Mouse (Mus musculus): ENCODE data around the gene Gtf2ird1. TPM values are rescaled to one million over a fixed set of nuclear protein-coding genes. Genes with fewer than 3 reads are reported as not detected.
"Not testable (repeated sequence)": the region's sequence is repeated elsewhere in the genome, so short reads cannot be mapped to it uniquely, and the experiment has no call there.

Gtf2ird1 gene
- polyA plus RNA-seq, 1 experiment from 2014 or later, result 51.8 TPM

DNA sequence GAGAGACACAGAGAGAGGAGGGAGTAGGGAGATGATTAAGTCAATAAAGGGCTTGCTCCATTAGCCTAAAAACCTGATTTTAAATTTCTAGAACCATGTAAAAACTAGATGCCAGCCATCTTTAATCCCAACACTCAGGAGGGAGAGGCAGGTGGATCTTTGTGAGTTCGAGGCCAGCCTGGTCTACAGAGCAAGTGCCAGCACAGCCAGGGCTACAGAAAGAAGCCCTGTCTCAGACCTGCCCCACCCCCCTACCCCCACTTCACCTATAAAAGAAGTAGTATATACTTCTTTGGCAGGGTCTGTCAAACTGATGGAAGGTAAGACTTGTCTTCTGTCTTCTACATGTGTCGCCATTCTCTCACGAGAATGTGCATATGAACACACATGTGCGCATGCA, 4.0 kb upstream of the Gtf2ird1 start:
- Histone ChIP-seq H3K4me1 (replicated peaks; ENCODE audit: control insufficient read depth, insufficient read depth, low read length) (peaks cover 11% of the 10 kb centered on the region; the same call in 1 of the 2 replicates), H3K27ac (ENCODE audit: low read depth, low read length) (no peak overlapping the region), H3K9ac (ENCODE audit: low read depth, low read length) (no peak overlapping the region), H3K27me3 (replicated peaks; ENCODE audit: control insufficient read depth, insufficient read depth, low read length) (no peaks in the 10 kb centered on the region), H3K36me3 (ENCODE audit: control insufficient read depth, insufficient read depth, low read length) (no peaks in the 10 kb centered on the region), H3K4me2 (no peak overlapping the region), H3K4me3 (ENCODE audit: low read depth, low read length) (no peak overlapping the region), H3K9me3 (ENCODE audit: control insufficient read depth, low read length) (no peaks in the 10 kb centered on the region)
- 94% methylated on average over 4 of the region's 4 CpGs for WGBS
- DNase-seq (ENCODE audit: low spot score) (no peak), ATAC-seq (replicated peaks; ENCODE audit: low FRiP score) (no peak)

DNA sequence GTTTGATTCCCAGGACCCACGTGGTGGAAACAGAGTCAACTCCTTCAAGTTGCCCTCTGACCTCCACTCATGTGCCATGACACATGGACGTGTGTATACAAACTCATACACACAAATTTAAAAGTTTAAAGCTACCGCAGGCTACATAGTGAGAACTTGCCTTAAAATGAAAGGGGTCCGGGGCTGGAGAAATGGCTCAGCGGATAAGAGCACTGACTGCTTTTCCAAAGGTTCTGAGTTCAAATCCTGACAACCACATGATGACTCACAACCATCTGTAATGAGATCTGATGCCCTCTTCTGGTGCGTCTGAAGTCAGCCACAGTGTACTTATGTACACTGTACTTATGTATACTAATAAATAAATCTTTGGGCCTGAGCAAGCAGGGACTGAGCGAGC, 2.6 kb upstream of the Gtf2ird1 start:
- DNase-seq (ENCODE audit: low spot score) (no peak), ATAC-seq (replicated peaks; ENCODE audit: low FRiP score) (no peak)
- Histone ChIP-seq H3K4me3 (ENCODE audit: low read depth, low read length) (no peak overlapping the region), H3K9me3 (ENCODE audit: control insufficient read depth, low read length) (no peaks in the 10 kb centered on the region), H3K27ac (ENCODE audit: low read depth, low read length) (no peak overlapping the region), H3K36me3 (ENCODE audit: control insufficient read depth, insufficient read depth, low read length) (no peaks in the 10 kb centered on the region), H3K9ac (ENCODE audit: low read depth, low read length) (no peak overlapping the region), H3K4me1 (replicated peaks; ENCODE audit: control insufficient read depth, insufficient read depth, low read length) (peaks cover 5% of the 10 kb centered on the region; the same call in 1 of the 2 replicates), H3K27me3 (replicated peaks; ENCODE audit: control insufficient read depth, insufficient read depth, low read length) (no peaks in the 10 kb centered on the region), H3K4me2 (no peak overlapping the region)
- WGBS, result 83% methylated on average over 7 of the region's 7 CpGs

DNA sequence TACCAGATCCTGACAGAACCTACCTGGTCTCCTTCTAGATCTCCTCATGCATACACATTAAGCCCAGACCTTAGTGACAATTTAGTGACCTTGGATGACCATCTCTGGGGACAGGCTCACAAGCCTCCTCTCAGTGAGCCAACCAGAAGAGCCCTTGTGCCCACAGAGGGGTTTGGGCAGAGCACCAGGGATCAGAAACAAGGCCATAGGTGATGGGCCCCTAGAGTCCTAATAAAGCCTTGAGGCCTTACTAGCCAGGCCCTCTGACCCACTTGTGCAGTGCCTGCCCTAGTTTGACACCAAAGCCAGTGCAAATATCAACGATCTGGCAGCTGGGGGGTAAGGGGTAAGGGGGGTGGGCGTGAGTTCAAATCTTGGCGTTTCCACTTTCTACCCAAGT, 1.9 kb upstream of the Gtf2ird1 start:
- H3K4me1 ChIP-seq (replicated peaks; ENCODE audit: control insufficient read depth, insufficient read depth, low read length), result peaks cover 5% of the 10 kb centered on the region
- H3K4me3 ChIP-seq (ENCODE audit: low read depth, low read length), result no peak overlapping the region
- H3K9me3 ChIP-seq (ENCODE audit: control insufficient read depth, low read length), result no peaks in the 10 kb centered on the region
- no peaks in the 10 kb centered on the region for H3K27me3 ChIP-seq (replicated peaks; ENCODE audit: control insufficient read depth, insufficient read depth, low read length)
- DNase-seq (ENCODE audit: low spot score) (no peak), ATAC-seq (replicated peaks; ENCODE audit: low FRiP score) (no peak)
- 75% methylated on average over 3 of the region's 3 CpGs for WGBS
- H3K27ac ChIP-seq (ENCODE audit: low read depth, low read length), result no peak overlapping the region
- no peaks in the 10 kb centered on the region for H3K36me3 ChIP-seq (ENCODE audit: control insufficient read depth, insufficient read depth, low read length)
- no peak overlapping the region for H3K4me2 ChIP-seq
- H3K9ac ChIP-seq (ENCODE audit: low read depth, low read length), result no peak overlapping the region

DNA sequence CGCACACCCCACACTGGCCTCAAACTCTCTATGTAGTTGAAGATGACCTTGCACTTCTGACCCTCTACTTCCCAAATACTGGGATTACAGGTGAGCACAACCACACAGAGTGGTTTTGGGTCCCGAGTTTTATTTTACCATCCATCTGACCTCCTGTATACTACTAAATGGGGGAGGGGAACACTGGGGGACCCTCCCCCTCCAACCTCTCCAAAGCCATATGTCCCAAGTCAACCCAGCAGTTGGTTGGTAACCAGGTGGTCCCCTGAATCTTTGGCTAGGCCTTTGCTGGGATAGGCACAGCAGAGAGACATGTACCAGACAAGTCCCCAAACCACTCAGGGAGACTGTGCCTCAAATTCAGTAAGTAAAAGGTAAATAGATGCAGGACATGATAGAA, 855 bp upstream of the Gtf2ird1 start:
- Histone ChIP-seq H3K27me3 (replicated peaks; ENCODE audit: control insufficient read depth, insufficient read depth, low read length) (no peaks in the 10 kb centered on the region), H3K4me2 (no peak overlapping the region), H3K4me3 (ENCODE audit: low read depth, low read length) (no peak overlapping the region), H3K9me3 (ENCODE audit: control insufficient read depth, low read length) (no peaks in the 10 kb centered on the region), H3K36me3 (ENCODE audit: control insufficient read depth, insufficient read depth, low read length) (no peaks in the 10 kb centered on the region), H3K27ac (ENCODE audit: low read depth, low read length) (no peak overlapping the region), H3K4me1 (replicated peaks; ENCODE audit: control insufficient read depth, insufficient read depth, low read length) (peaks cover 5% of the 10 kb centered on the region), H3K9ac (ENCODE audit: low read depth, low read length) (no peak overlapping the region)
- ATAC-seq (replicated peaks; ENCODE audit: low FRiP score) (no peak), DNase-seq (ENCODE audit: low spot score) (no peak)
- WGBS, result 81% methylated on average over 2 of the region's 2 CpGs

DNA sequence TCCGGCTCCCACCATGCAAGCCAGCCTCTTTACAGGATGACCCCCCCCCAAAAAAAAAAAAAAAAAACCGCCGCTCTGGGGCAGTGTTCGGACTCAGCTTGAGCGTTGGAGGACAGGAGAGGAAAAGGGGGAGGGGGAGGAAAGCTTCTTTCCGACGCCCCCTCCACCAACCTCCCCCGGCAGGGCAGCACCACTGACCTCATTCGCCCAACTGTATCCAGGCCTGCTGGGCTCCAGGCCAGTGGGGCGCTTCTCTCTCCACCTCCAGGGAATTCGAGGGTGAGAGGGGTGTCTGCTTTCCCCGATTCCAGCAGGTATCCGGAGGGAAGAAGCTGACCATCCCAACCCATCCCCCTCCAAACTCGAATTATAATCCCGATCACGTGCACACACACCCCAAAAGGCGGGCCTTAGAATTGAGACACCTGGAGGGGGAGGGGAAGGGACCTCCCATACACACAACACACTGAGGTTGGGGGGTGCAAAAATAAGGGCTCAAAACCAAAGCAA, 547 bp downstream of the Gtf2ird1 start:
- Histone ChIP-seq H3K27ac (ENCODE audit: low read depth, low read length) (peak overlapping the region; percentile 63), H3K9me3 (ENCODE audit: control insufficient read depth, low read length) (no peaks in the 10 kb centered on the region), H3K4me2 (peak overlapping the region; percentile 82), H3K4me3 (ENCODE audit: low read depth, low read length) (peak overlapping the region; percentile 66), H3K36me3 (ENCODE audit: control insufficient read depth, insufficient read depth, low read length) (peaks cover 5% of the 10 kb centered on the region; the same call in 1 of the 2 replicates), H3K9ac (ENCODE audit: low read depth, low read length) (peak overlapping the region; percentile 72), H3K4me1 (replicated peaks; ENCODE audit: control insufficient read depth, insufficient read depth, low read length) (peaks cover 5% of the 10 kb centered on the region), H3K27me3 (replicated peaks; ENCODE audit: control insufficient read depth, insufficient read depth, low read length) (no peaks in the 10 kb centered on the region)
- 0% methylated on average over 17 of the region's 17 CpGs for WGBS
- DNase-seq (ENCODE audit: low spot score) (peak; percentile 73), ATAC-seq (replicated peaks; ENCODE audit: low FRiP score) (peak; percentile 65)

DNA sequence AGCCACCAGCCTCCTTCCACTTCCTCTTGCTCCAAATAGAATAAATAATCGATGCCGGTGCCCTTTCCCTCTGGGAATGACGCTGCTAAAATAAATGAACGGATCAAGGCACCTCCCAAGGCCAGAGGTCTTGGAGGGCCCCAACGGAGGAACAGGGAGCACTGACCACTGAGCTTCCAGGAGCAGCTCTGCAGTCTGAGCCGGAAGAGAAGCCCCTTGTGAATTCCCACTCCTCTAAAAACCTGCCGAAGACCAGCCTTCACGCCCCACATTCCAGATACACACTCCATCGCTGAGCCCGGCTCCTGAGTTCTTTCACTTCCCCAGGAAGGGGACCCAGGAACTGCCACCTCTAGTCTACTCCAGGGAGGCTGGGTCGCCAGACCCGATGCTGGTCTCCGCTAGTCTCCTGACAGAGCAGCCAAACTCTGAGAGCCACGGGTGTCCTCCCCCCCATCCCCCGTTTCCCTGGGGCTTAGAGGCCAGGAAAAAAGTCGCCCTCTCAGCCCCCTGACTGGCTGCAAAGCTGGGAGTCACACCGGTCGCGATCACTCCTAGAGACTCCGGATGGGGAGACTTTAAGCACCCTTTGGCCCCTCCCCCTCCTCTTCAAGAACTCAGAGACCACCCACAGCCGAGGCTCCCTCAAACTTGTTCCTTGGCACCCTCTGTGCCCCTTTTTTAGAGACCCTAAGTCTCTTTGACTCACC, 1.2 kb downstream of the Gtf2ird1 start:
- peak overlapping the region; percentile 66 for H3K4me3 ChIP-seq (ENCODE audit: low read depth, low read length)
- no peaks in the 10 kb centered on the region for H3K27me3 ChIP-seq (replicated peaks; ENCODE audit: control insufficient read depth, insufficient read depth, low read length)
- peaks cover 5% of the 10 kb centered on the region for H3K4me1 ChIP-seq (replicated peaks; ENCODE audit: control insufficient read depth, insufficient read depth, low read length)
- H3K4me2 ChIP-seq, result peak overlapping the region; percentile 82
- H3K27ac ChIP-seq (ENCODE audit: low read depth, low read length), result peak overlapping the region; percentile 54; the same call in 1 of the 2 replicates
- DNase-seq (ENCODE audit: low spot score) (peak; percentile 65), ATAC-seq (replicated peaks; ENCODE audit: low FRiP score) (peak; percentile 15; the same call in 1 of the 2 replicates)
- H3K9ac ChIP-seq (ENCODE audit: low read depth, low read length), result peak overlapping the region; percentile 72
- peaks cover 5% of the 10 kb centered on the region; the same call in 1 of the 2 replicates for H3K36me3 ChIP-seq (ENCODE audit: control insufficient read depth, insufficient read depth, low read length)
- H3K9me3 ChIP-seq (ENCODE audit: control insufficient read depth, low read length), result no peaks in the 10 kb centered on the region
- WGBS, result 2% methylated on average over 21 of the region's 21 CpGs

DNA sequence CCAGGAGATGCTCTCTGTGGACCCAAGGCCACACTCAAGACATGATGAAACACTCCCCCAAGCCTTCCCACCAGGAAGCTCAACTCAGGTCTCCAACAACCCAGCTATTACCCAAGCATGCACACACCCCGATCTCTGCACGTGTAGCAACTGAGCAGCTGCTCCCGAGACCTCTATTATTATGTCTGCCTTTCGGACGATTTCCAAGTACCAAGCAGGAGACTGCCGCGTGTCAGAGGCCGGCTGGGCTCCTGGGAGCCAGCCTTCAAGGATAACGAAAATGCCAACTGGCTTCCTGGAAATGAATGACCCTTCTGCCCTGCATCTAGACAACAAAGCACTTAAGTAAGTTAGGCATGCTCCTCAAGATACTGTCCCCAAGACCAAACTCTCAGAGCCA, 2.1 kb downstream of the Gtf2ird1 start:
- H3K9me3 ChIP-seq (ENCODE audit: control insufficient read depth, low read length), result no peaks in the 10 kb centered on the region
- H3K36me3 ChIP-seq (ENCODE audit: control insufficient read depth, insufficient read depth, low read length), result peaks cover 5% of the 10 kb centered on the region; the same call in 1 of the 2 replicates
- 0 out of 2 replicates have a peak overlapping the region, but pooled peaks have one; percentile 72 for H3K9ac ChIP-seq (ENCODE audit: low read depth, low read length)
- 71% methylated on average over 9 of the region's 9 CpGs for WGBS
- H3K27me3 ChIP-seq (replicated peaks; ENCODE audit: control insufficient read depth, insufficient read depth, low read length), result no peaks in the 10 kb centered on the region
- DNase-seq (ENCODE audit: low spot score), result no peak
- H3K4me3 ChIP-seq (ENCODE audit: low read depth, low read length), result peak overlapping the region; percentile 66; the same call in 1 of the 2 replicates
- H3K27ac ChIP-seq (ENCODE audit: low read depth, low read length), result no peak overlapping the region
- ATAC-seq (replicated peaks; ENCODE audit: low FRiP score), result no peak
- peak overlapping the region; percentile 82 for H3K4me2 ChIP-seq
- H3K4me1 ChIP-seq (replicated peaks; ENCODE audit: control insufficient read depth, insufficient read depth, low read length), result peaks cover 5% of the 10 kb centered on the region

DNA sequence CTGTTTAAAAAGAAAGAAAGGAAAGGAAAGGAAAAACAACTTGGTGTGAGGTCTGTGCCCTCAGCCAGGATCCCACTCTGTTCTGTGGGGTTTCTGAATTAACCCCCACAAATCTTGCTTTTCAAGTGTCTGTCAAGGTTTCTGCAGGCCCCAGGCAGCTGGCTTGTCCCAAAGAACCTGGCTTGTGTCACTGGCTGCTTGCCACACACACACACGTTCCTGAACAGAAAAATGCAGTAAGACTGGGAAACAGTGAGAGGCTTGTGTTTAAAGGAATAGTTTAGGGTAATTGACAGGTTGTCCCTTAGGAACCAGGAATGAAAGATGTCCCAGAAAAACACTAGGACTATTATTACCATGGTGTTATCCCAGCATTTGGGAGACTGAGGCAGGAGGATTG, 2.9 kb downstream of the Gtf2ird1 start:
- Histone ChIP-seq H3K27me3 (replicated peaks; ENCODE audit: control insufficient read depth, insufficient read depth, low read length) (no peaks in the 10 kb centered on the region), H3K4me3 (ENCODE audit: low read depth, low read length) (no peak overlapping the region), H3K36me3 (ENCODE audit: control insufficient read depth, insufficient read depth, low read length) (peaks cover 5% of the 10 kb centered on the region; the same call in 1 of the 2 replicates), H3K4me1 (replicated peaks; ENCODE audit: control insufficient read depth, insufficient read depth, low read length) (peaks cover 5% of the 10 kb centered on the region), H3K9ac (ENCODE audit: low read depth, low read length) (no peak overlapping the region), H3K27ac (ENCODE audit: low read depth, low read length) (no peak overlapping the region), H3K9me3 (ENCODE audit: control insufficient read depth, low read length) (no peaks in the 10 kb centered on the region), H3K4me2 (no peak overlapping the region)
- WGBS, result 73% methylated on average over 1 of the region's 1 CpGs
- DNase-seq (ENCODE audit: low spot score) (no peak), ATAC-seq (replicated peaks; ENCODE audit: low FRiP score) (no peak)

DNA sequence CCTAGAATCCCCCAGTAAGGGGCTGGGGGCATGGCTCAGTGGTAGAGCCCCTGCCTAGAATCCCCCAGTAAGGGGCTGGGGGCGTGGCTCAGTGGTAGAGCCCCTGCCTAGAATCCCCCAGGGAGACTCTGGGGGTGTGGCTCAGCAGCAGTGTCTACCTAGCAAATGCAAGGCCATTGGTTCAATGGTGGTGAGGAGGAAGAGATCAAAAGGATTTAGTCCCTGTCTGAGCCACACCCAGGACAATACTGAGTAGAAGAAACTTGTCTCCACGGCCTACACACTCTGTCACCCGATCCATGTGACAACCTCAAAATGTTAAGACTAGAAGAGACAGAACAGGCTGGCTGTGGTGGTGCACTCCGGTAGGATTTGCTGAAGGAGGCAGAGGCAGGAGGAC, 9.8 kb downstream of the Gtf2ird1 start:
- H3K27ac ChIP-seq (ENCODE audit: low read depth, low read length); H3K4me2 ChIP-seq; DNase-seq (ENCODE audit: low spot score); H3K9me3 ChIP-seq (ENCODE audit: control insufficient read depth, low read length); ATAC-seq (replicated peaks; ENCODE audit: low FRiP score); H3K9ac ChIP-seq (ENCODE audit: low read depth, low read length); H3K27me3 ChIP-seq (replicated peaks; ENCODE audit: control insufficient read depth, insufficient read depth, low read length); H3K4me1 ChIP-seq (replicated peaks; ENCODE audit: control insufficient read depth, insufficient read depth, low read length); H3K36me3 ChIP-seq (ENCODE audit: control insufficient read depth, insufficient read depth, low read length); H3K4me3 ChIP-seq (ENCODE audit: low read depth, low read length): not testable (repeated sequence)
- 89% methylated on average over 4 of the region's 4 CpGs for WGBS
